Mouse (Mus musculus) left cerebral cortex, postnatal 36 days (tissue): Measurements from ENCODE around the gene Gm4869. TPM values are rescaled to one million over a fixed set of nuclear protein-coding genes. Genes with fewer than 3 reads are reported as not detected.

Source experiments
- DNase-seq, 2 experiments: peaks; one replicate each; pipeline ENCODE4 v3.0.0; 2021 to 2022; ENCODE audit warnings: low spot score in 2 of 2, mixed read lengths in 1 of 2
- intact Hi-C: fragments of 180-260 bp; cut with DNase I; formaldehyde crosslinking; loops from one replicate; pipeline ENCODE4 v1.15.1; 2025
- microRNA-seq: library from miRNA; unstranded; fragments of <30 nt; microRNA quantifications from one replicate; pipeline ENCODE4 v1.2.0, GENCODE M21; 2022
- total RNA-seq, 2 experiments: library from RNA; stranded (reverse); gene quantifications; 2 replicates each; pipeline ENCODE4 v1.2.3; 2021

The Gm4869 gene
- total RNA-seq, 2 experiments from 2014 or later = not detected

- no peak for DNase-seq
- intact Hi-C loops = no loop called here
These were observed 64.9 kb downstream of the Gm4869 start for GRCm38 (mm10) chr5:140510012-140511000.

GRCm38 (mm10) chr5:140513921-140514320, 68.5 kb downstream of the Gm4869 start:
- intact Hi-C loops = no loop called here
- no peak for DNase-seq

GRCm38 (mm10) chr5:140514799-140515486, 69.5 kb downstream of the Gm4869 start:
- intact Hi-C loops = no loop called here
- DNase-seq = no peak

- intact Hi-C loops = no loop called here
- DNase-seq = no peak
These were observed 71.9 kb downstream of the Gm4869 start for GRCm38 (mm10) chr5:140517159-140517920.

GRCm38 (mm10) chr5:140517921-140518230, 72.4 kb downstream of the Gm4869 start:
- intact Hi-C loops = no loop called here
- DNase-seq = no peak

- intact Hi-C loops = no loop called here
- DNase-seq = no peak
These were observed 75.8 kb downstream of the Gm4869 start for GRCm38 (mm10) chr5:140521196-140521595.

GRCm38 (mm10) chr5:140526754-140527153, 81.3 kb downstream of the Gm4869 start:
- DNase-seq = no peak
- intact Hi-C loops = no loop called here

- intact Hi-C loops = loop anchor here (5.0 kb wide), 1 partner anchor 56 kb away; no protein-coding TSS in a partner anchor
These were observed 92.8 kb downstream of the Gm4869 start for GRCm38 (mm10) chr5:140538111-140538683.

GRCm38 (mm10) chr5:140540106-140540505, 94.7 kb downstream of the Gm4869 start:
- intact Hi-C loops = loop anchor here (1.0 to 5.0 kb wide), 2 partner anchors 79 to 212 kb away; no protein-coding TSS in a partner anchor
- peak; percentile 57 to 73 for DNase-seq

More at GRCm38 (mm10) chr5:140538111-140538683, 92.8 kb downstream of the Gm4869 start:
- DNase-seq = no peak

GRCm38 (mm10) chr5:140542811-140543575, 97.5 kb downstream of the Gm4869 start:
- intact Hi-C loops = loop anchor here (5.0 kb wide), 1 partner anchor 209 kb away; no protein-coding TSS in a partner anchor

More at GRCm38 (mm10) chr5:140542811-140543575, 97.5 kb downstream of the Gm4869 start:
- DNase-seq = peak; percentile 40 to 51

Small RNAs within 50 kb of the gene (microRNA-seq; reads per million reads assigned to microRNA genes)
- gene Mir7038 = not detected

Other genes starting within 250 kb of the Gm4869 start
- 10 to 100 TPM; 16.7 to 19.5 TPM for gene Mad1l1, start 124.1 kb upstream of the Gm4869 start, total RNA-seq
- 1 to 10 TPM; 6.2 to 7.6 TPM for gene Nudt1, start 124.0 kb upstream of the Gm4869 start, total RNA-seq
- 10 to 100 TPM in 1 of 2 experiments, 1 to 10 TPM in 1; 8.9 to 11.5 TPM for gene Mrm2, start 113.7 kb upstream of the Gm4869 start, total RNA-seq
- gene Snx8, start 56.4 kb upstream of the Gm4869 start, total RNA-seq = 10 to 100 TPM; 12.1 to 15.1 TPM
- gene Eif3b, start 26.3 kb upstream of the Gm4869 start, total RNA-seq = 10 to 100 TPM; 86.7 to 90.1 TPM
- gene Chst12, start 59.9 kb downstream of the Gm4869 start, total RNA-seq = 10 to 100 TPM; 19.9 to 20.2 TPM
- under 1 TPM in 1 of 2 experiments, not detected in 1; 0.94 TPM for gene Grifin, start 119.4 kb downstream of the Gm4869 start, total RNA-seq
- gene Lfng, start 161.7 kb downstream of the Gm4869 start, total RNA-seq = 10 to 100 TPM; 22.6 to 23.6 TPM
- gene Ttyh3, start 203.4 kb downstream of the Gm4869 start, total RNA-seq = 100 to 1,000 TPM; 257 to 267 TPM